Mouse (Mus musculus) heart, adult 9 months (tissue): ENCODE data around the gene Mief1.
A peak's percentile ranks its signal among the peaks of the same experiment; 100 is the strongest.

ENCODE experiments used
- DNase-seq, 2 experiments: peaks; one replicate each; pipeline ENCODE4 v3.0.0; 2022; ENCODE audit warnings: low spot score in 2 of 2

Gene Mief1

DNA sequence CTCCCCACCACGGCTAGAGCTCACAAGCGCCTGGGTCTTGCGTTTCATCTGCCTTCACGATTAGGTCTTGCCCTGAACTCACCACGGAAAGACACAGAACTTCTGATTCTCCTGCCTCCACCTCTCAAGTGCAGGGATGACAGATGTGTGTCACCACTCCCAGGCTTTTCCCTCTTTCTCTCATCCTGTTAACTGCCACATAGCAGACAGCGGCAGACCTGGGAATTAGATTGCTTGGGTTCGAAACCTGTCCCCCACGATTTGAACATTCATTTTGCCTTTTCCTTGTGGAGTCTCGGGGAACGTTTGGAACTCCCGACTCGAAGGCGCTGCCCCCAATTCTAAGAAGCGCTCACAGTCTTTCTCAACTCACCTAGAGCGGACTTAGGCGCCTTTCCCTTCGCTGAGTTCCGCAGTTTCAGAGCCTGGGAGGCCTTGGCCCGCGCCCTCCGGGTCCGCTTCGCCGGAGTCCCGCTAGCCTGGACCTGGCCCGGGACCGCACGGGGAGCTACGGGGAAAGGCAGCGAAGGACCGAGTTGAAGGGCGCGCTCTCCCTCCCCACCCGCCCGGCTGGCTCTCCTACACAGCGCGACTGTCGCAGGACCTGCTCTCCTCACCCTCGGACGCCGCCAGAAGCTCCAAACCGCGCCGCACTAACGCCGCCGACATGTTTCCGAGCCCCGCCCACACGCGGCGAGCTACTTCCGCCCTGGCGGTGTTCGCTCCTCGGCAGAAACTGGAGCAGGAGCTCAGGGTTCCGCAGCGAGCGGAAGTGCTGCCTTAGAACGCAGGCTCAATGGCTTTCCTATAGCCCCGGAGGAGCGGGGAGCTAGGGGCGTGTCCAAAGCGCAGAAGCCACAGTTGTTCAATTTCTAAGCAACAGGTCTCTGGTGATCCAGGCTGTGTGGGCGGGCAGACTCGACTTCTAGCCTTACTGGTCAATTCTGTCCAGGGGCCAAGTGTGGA is 30.1 kb downstream of the Mief1 start, which contains the start of gene Rps19bp1:
Gene Rps19bp1, minus strand, starts transcription at position 706 of the 966 bp plus-strand sequence.
- DNase-seq: peak; percentile 78 to 85

DNA sequence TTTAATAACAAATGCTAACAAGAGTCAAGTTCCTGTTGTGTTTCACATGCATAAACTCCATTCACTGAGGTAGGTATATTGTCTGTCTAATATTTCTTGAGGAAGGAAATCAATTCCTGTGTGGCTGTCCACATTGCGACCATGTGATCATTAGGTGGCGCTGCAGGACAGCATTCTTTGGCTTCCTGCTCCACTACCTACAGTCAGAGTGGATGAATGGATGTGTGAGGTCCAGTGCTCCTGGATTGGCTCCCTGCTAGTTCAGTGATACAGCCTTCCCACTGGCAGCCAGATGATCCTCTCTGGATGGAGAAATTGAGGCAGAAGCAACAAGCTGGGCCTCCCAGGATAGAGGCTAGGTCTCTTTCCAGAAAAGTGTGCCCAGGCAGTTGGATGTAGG is 32.5 kb downstream of the Mief1 start:
- DNase-seq: peak; percentile 51 to 65

DNA sequence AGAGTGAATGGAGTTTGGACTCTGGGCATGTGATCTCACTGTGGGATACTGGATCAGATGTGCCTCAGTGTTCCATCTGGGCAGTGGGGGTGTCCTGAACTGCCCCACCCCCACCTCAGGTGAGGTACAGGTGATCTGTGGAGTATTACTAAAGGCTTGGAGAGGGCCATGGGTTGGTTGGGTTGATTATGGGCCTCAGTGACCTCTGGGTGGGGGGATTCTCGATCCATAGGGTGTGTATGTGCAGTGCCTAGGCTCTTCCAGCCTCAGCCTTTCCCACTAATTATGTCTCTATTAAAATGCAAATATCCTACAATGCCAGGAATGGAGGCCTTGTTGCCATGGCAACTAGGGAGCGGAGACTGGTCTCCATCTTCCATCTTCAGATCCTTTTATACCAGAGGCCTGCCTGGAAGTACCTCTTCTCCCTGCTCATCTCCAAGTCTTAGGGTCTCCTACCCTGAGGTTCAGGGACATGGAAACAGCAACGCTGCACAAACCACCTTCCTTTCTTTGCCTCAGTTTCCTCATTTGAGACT is 38.1 kb downstream of the Mief1 start:
- no peak for DNase-seq

DNA sequence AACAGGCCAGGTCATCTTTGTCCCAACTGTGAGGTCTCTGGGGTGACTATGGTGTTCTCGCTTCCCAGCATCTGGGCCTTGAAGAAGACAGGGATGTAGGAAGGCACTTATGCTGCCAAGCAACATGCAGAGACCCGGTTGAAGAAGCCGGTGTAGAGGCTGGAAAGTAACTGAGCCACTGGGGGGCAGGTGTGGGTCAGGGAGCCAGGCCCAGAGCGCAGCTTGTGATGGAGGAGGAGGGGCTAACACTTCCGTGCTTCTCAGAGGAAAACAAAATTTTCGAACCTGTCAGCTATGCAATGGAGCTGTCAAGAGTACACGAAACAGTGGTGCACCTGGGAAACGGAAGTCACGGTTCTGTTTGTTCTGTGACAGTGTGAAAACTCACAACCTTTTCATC is 43.3 kb downstream of the Mief1 start:
- DNase-seq: no peak

DNA sequence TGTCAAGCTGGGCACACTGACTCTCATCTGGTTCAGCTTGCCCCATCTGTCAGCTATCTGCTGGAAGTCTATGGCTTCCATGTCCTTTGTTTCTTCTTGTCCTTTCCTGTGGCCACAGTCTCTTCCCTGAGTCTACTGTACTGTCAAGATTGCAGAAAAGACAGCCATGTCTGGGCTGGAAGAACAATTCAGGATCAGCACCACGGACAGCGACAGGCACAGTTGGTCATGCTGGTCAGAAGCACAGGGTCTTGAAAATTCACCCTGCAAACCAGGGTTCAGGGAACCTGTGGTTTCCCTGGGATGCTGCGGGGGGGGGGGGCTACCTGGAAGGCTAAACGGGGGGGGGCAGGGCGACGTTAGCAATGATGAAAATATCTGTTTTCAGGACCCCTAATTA is 43.8 kb downstream of the Mief1 start:
- DNase-seq: no peak

DNA sequence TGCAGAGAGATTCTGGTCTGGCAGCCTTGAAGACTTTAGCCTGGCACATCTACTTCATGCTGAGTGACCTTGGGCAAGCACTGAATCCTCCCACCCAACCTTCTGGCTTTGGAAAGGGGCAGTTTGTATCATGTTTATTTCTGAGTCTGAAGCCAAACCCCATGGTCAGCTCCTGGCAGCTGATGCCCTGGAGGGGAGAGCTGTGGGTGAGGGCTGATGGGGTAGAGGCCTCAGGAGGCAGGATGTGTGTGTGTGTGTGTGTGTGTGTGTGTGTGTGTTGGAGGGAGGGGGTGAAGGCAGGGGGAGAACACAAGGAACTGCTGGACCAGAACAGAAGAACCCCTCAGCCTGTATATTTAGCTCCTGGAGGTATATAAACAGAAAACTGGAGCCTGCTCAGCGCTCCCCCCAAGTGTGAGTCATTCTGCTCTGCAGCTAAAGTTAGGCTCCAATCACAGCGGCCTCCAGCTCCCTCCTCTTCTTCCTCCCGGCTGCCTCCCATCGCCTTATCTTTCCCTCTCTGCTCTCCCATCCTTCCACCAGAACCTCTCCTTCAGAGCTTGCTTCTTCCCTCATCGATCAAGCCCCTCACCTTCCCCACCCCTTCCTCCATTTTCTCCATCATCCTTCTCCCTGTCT is 44.4 kb downstream of the Mief1 start:
- DNase-seq: no peak

DNA sequence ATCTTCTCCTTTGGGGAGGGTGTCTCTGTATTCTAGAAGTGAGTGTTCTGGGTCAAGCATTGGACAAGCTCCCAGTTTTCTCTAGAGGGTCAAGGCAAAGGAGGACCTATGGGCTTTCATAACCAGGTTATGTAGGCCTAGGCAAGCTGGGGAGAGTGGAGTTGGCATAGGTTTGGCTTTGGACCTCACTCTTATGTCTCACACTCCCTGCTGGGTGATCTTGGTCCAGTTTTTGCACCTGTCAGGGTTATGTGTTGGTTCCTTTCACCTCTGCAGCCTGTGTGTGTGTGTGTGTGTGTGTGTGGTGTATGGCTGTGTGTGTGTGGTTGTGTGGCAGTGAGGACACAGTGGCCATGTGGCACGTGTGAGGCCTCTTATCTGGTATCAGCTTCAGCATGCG is 45.2 kb downstream of the Mief1 start:
- no peak for DNase-seq

DNA sequence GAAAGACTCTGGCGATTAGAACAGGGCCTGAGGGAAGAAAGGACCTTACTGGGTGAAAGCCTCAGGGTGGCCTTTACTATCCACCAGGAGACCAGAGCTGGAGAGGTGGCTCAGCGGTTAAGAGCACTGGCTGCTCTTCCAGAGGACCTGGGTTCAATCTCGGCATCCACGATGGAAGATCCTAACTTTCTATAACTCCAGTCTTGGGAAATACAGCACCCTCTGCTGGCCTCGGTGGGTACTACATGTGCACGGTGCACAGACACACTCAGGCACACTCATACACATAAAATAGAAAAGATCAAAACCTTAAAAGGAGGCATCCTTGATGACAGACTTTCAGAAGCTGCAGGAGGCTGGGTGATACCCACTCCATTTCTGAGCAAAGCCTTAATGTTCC is 46.8 kb downstream of the Mief1 start:
- no peak for DNase-seq

DNA sequence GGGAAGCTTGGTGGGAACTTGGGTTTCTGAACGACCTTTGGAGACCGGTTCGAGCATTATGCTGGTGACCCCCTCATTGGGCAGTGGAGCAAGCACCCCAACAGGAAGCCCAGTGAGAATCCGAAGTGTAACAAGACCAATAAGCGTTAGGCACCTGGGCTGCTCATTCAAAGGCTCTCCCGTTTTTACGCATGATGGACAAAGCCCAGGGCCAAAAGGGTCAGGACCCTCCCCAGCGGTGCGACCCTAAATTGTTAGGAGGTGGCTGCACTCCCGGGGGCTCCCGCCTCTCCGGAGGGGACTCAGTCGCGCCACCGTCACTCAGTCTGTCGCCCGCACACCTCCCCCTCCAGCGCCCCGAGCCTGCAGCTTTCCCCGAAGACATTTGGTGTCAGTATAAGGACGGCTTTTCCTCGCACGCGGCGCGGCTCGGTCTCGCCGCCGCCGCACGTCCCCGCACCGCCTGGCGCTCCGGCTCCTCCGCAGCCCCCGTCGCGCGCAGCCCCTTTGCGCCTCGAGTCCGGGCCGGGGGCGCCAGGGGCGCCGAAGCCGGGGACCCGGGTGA is 53.1 kb downstream of the Mief1 start, which contains the start of gene Cacna1i:
Gene Cacna1i, plus strand, starts transcription at position 388 of the 565 bp plus-strand sequence.
- DNase-seq: no peak

DNA sequence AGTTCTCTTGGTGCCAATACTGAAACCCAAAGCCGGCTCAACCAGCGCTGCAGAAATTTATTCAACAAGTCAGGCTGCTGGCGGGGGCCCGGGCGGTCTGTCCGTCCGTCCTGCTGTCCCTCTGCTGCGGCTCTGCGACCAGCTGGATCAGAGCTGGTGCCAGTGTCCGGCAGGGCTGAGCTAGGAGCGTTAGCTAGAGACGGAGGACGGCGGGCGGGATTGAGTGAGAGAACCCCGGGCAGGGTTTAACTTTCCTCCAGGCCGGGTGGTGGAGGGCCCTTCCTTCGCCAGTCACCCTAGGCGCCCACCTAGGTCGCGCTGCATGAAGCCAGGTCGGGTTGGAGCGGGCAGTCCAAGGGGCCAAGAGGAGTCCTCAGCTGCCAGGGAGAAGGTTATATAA is 54.2 kb downstream of the Mief1 start:
- no peak for DNase-seq

DNA sequence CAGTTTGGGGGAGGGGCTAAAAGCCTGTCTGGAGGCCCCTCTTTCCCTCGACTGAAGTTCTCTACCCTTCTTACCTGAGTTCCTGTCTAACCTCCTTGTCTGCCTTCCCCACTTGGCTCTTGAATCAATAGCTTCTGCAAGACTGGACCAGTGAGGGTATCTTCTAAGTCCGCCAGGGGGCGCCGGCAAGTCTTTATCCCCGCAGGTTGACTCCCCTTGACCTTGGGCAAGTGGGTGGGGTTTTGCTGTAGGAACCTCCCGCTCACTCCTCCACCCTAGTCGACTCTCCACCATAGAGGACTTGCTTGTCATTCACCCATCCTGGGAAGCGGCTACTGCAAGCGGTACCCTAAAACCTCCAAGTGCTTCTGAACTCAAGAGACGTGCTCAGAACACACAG is 55.6 kb downstream of the Mief1 start:
- peak; percentile 17 to 29 for DNase-seq

DNA sequence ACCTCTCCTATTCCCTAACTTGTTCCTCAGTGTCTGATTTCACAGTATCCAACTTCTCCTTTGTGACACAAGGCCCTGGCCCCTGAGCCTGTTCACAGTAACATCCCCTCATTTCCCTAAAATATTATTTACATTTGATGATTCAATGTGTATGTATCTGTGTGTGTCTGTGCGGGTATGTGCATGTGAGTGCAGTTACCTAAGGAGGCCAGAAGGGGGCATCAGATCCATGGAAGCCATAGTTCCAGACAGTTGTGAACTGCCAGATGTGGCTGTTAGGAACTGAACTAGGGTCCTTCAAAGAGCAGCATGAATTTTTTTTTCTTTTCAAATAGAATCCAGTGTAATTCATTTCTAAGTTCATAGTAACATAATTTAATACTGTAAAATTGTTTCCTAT is 63.3 kb downstream of the Mief1 start:
- no peak for DNase-seq
